Mouse (Mus musculus): ENCODE measurements around the gene Ube2h.

Ube2h gene

DNA sequence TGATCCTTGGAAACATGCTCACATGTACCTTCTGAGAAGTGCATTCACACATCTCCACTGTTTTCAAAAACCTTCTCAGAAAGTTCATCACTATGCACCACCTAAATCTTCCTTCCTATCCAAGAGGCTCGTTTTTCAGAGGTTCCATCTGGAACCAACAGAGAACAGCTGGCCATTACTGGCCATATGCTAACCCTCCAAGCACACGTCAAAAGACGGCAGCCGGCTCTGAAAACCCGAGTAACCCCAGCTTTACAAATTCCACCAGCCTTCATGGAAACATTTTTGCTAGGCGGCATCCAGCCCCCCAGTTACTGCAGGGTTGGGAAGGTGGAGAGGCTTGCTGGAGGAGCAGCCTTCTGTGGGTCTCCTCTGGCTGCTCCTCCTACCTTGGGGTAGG, 122.3 kb downstream of the Ube2h start:
- peak in 1 of 2 experiments; percentile 40 for DNase-seq

DNA sequence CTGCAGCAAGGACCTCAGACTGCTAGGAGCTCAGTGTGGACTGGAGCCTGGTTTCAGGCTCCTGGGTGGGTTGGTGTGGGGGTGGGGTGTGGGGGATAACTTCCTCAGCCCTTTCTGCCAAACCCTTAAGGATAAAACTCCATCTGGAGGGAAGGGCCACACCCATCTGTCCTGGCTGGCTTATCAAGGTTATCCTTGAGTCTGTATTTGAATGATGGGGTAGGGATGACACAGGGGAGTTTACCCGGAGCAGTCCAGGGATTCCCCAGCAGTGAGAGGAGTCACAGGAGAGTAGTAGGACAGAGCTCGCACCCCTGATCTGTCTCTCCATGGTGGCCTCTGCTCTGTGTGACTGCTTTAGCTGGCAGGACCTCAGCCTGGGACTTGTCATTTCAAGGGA, 124.0 kb downstream of the Ube2h start:
- DNase-seq: no peak

DNA sequence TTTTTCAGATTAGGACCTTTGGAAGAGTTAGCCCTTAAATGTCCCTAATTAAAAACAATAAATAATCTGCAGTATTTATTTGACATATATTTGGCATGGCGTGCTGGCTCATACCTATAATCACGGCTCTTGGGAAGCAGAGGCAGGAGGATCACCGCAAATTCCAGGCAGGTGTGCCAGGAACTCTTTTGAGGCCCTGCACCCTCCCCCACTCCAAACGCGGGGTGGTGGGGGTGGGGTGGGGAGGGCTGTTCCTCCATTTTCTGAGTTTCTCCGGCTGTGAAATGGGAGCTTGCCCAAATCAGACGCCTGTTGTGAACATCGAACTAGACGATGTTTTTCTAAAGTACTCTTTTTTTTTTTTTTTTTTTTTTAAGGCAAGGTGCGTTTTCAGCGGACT, 125.3 kb downstream of the Ube2h start:
- DNase-seq: no peak

- peak in 1 of 2 experiments; percentile 31 for DNase-seq
Observed at GRCm38 (mm10) chr6:30178023-30178639, 126.2 kb downstream of the Ube2h start.

GRCm38 (mm10) chr6:30177305-30177704, 127.0 kb downstream of the Ube2h start:
- DNase-seq: peak in 1 of 2 experiments; percentile 44

- DNase-seq: no peak
Observed at GRCm38 (mm10) chr6:30176496-30176895, 127.8 kb downstream of the Ube2h start.

DNA sequence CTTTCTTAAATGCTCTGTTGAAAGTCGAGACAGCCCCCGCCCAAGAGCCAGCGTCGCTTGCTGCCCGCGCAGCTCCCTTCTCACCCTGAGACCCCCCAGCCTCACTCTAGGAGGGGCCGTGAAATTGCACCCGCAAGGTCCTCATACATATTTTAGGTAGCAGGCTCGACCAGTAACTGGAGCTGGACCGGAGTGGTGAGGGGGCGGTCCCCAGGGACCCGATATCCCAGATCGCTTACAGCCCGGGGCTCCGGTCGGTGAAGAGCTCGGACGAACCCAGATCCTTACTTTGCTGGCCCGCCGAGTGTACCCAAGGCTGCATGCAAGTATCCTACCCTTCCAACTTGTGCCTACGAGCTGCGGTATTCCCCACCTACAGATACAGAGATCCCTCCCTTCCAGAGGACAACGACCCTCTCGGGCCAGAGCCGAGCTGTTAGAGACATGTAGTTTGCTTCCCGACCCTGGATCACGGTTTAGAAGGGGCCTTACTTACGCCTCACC, 128.4 kb downstream of the Ube2h start:
- peak; percentile 37 to 44 for DNase-seq

DNA sequence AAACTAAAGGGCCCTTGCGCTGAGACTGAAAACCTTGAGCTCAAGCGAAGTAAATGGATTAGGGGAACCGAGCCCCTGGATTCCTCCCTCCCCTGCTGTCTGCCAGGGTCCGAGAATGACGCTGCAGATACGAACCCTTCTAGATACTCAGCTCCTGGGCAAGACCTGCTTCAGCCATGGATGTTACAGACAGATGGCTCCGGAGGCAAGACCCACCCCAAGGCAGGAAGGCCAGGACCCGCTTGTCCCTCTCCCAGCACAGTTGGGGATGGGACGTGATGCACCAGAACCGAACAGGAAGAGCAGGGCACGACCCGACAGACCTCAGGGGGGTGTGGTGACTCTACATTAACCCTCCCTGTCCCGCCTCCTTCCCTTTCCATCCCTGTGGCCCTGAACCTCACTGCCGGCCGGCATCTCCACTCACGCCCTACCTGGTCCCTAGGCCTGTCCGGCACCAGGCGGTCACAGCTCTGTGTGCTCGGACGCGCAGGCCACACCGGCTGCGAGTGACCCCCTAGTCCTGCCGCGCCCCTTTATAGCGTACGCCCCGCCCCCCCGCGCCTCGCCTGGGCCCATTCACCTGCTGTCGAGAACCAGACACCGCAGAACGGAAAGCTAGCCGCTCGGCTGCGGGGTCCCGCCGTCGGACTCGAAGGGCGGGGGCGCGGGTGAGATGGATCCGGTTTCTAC, 129.0 kb downstream of the Ube2h start:
- peak in 1 of 2 experiments; percentile 29 for DNase-seq

GRCm38 (mm10) chr6:30174461-30175224, 129.7 kb downstream of the Ube2h start:
- peak; percentile 29 to 30 for DNase-seq

DNA sequence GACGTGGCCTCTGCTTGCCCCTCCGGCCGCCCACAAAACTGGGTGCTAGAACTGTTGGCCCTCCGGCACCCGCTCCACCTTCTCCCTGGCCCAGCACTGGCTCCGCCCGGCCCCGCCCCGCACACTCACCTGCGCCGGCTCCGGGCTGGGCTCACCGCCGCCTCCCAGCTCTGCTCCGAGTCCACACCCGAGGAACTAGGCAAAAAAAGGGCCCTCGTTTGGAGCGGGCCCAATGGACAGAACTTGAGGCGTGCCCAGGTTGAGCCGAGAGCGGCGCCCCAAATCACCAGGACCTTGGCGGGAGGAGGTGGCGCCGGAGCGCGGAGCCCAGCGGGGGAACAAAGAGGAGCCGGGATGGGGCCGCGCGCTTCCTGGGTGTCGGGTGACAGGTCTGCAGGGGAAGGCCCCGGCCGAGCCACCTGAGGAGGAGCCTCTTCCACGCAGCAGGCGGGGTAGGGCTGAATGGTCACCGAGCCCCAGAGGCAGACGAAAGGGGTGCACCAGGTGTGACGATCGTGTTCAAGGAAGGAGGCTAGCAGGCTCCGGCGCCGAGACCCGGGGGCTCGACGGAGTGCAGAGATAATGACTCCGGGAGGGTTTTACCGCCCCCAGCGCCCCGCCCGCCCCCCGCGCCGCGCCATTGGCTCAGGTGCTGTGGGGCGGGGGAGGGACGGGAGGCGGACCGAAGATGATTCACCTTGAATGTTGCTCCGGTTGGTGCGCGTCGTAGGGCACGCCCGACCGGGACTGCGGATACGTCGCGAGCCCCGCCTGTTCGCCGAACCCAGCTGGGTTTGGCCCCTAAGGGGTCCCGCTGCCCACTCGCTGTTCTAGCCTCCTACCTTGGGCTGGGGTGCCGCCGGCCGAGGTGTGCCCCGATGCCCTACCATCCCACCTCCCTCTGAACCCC, 130.5 kb downstream of the Ube2h start:
- DNase-seq: peak; percentile 56 to 69

- DNase-seq: peak; percentile 49 to 65
Observed at GRCm38 (mm10) chr6:30172820-30173550, 131.4 kb downstream of the Ube2h start.

DNA sequence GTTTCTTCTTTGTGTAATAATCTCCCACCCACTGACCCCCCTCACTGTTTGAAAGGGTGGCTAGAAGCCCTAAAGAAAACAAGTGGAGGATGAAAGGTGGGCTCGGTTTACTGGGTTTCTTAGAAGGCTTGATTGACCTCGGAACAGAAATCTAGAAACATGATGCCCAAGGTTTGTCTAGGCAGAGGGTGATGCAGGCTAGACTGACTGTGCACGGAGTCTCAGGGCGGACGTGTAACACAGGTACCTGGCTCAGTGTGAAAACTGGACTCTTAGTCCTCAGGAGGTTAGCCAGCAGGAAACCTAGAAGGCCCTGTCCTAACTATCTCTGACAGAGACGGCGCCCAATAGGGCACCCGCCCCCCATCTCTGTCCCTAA, 131.9 kb downstream of the Ube2h start:
- no peak for DNase-seq

DNA sequence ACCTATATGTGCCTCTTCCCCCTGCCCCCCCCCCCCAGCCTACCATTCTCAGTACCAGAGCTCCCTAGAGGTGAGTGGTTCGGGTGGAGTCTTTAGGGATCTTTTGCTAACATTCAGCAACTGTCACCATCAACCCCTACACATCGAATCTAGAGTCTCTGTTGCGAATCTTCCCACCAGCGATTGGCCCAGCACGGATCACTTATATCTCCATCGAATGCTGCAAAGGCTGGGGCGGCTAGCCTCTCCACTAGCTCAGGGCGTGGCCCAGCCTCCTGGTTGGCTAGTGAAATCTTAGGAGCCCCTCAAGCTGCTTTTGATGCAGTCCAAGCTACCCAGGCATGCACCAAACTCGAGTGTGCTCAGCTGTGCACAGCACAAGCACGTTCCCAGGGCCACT, 132.4 kb downstream of the Ube2h start:
- DNase-seq: no peak

DNA sequence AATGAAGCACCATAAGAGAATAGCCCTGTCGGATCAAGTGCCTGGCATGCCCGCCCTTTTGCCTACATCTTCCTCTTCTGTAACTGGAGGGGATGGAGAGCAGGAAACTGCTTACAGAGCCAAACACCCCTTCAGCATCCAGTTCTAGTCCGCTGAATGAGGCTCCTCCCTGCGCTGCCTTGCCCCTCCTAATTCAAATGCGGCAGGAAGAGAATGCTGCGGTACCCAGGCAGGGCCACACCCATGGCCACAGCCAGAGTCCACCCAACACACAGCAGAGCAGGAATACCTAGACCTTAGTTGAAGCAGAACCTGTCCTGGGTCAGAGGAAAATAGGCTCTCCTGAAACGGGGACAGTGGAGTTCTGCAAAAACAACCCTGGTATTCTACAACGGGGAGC, 133.1 kb downstream of the Ube2h start:
- no peak for DNase-seq

DNA sequence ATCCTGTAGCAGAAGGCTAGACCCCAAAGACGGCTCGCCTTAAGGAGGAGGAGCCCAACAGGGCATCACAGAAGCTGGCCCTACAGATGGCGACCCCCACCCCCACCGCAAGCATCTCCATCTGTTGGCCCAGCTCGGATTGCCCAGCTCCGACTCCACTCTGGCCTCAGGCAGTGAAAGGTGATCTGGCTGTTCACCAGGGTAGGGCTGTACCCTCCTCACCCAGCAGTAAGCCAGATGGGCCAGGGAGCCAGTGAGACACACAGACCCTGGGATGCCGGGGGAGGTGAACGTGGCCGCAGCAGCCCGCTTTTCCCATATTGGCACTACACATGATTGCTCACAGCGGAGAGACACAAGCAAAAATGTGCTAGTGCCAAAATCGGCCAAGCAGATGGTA, 135.2 kb downstream of the Ube2h start:
- no peak for DNase-seq

- DNase-seq: peak; percentile 31 to 51
Observed at GRCm38 (mm10) chr6:30168275-30168674, 136.1 kb downstream of the Ube2h start.

DNA sequence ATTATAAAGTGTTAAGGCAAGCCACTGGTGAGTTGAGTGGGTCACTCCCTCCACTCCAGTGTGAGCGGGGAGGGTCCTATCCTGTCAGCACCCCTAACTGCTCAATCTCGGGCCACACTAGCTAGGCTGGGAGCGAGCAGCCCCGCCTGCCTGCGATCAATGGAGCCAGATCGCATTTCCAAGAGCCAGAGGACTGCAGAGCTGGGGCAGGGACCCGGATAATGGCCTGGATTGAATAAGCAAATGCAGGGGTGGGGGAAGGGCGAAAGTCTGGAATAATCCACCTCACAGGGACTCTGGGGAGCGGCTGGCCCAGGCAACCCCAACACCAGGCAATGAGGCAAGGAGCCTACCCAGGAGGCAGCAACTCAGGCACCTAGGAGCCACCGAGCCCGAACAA, 137.1 kb downstream of the Ube2h start:
- DNase-seq: peak; percentile 31 to 47

- DNase-seq: no peak
Observed at GRCm38 (mm10) chr6:30166349-30166748, 138.0 kb downstream of the Ube2h start.

- peak in 1 of 2 experiments; percentile 47 for DNase-seq
Observed at GRCm38 (mm10) chr6:30162091-30162490, 142.2 kb downstream of the Ube2h start.

GRCm38 (mm10) chr6:30161618-30162017, 142.7 kb downstream of the Ube2h start:
- no peak for DNase-seq

Data from kidney, postnatal 4 days (tissue).